Mouse (Mus musculus): ENCODE measurements around the gene Zfp820.
A peak's percentile ranks its signal among the peaks of the same experiment; 100 is the strongest.
"Not testable (repeated sequence)": the region's sequence is repeated elsewhere in the genome, so short reads cannot be mapped to it uniquely, and the experiment has no call there.

Zfp820 gene

GRCm38 (mm10) chr17:21845545-21846321, at the start of gene Zfp820:
Zfp820 (minus strand) TSS chr17:21845772.
- DNase-seq = peak; percentile 71 to 81

GRCm38 (mm10) chr17:21871256-21871655, 25.7 kb upstream of the Zfp820 start:
- DNase-seq = no peak

GRCm38 (mm10) chr17:21846322-21846582, 680 bp upstream of the Zfp820 start:
- not testable (repeated sequence) for DNase-seq

- no peak for DNase-seq
These were observed 7.1 kb downstream of the Zfp820 start for GRCm38 (mm10) chr17:21838510-21838909.

GRCm38 (mm10) chr17:21801373-21801772, 44.2 kb downstream of the Zfp820 start:
- not testable (repeated sequence) for DNase-seq

- no peak for DNase-seq
These were observed 53.3 kb downstream of the Zfp820 start for GRCm38 (mm10) chr17:21792256-21792655.

- DNase-seq = no peak
These were observed 75.2 kb downstream of the Zfp820 start for GRCm38 (mm10) chr17:21770336-21770735.

Measured in kidney, postnatal 25 days (tissue).